Mouse (Mus musculus): ENCODE results near the gene Arfgef2.
A peak's percentile ranks its signal among the peaks of the same experiment; 100 is the strongest.

Arfgef2 gene

DNA sequence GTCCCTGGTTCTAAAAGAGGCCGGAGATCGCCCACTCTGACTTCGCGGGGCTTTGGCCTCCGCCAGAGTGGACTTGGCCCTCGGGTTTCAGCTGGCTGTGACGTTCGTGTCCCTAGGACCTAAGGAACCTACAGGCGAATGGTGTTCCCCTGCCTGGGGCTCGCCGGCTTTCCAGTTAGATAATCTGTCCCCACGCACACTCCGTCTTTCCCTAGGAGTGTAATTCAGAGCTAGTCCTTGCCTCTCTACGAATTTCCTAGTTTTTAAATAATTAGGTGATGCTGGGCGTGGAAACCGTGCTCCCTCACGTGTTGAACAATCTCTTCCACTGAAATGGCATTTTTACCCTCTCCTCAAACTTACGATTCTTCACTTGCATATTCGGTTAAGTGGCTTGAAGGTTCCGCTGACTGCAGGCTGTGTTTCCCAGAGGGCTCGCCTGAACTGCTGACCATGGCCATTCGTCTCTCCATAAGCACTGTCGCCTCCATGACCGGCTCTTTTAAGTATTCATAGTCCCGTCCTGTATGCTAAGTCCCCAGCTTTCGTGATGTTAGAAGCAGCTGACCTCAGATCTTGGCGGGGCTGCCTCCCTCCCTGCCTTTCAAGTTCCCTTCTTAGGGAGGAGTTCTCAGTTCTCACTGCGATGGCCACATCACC, 101.3 kb downstream of the Arfgef2 start:
- DNase-seq (ENCODE audit: low spot score in 2 of 2), result no peak

GRCm38 (mm10) chr2:166909729-166910128, 104.3 kb downstream of the Arfgef2 start:
- no peak for DNase-seq (ENCODE audit: low spot score in 2 of 2)

- no peak for DNase-seq (ENCODE audit: low spot score in 2 of 2)
These were observed 105.1 kb downstream of the Arfgef2 start for GRCm38 (mm10) chr2:166910536-166910935.

DNA sequence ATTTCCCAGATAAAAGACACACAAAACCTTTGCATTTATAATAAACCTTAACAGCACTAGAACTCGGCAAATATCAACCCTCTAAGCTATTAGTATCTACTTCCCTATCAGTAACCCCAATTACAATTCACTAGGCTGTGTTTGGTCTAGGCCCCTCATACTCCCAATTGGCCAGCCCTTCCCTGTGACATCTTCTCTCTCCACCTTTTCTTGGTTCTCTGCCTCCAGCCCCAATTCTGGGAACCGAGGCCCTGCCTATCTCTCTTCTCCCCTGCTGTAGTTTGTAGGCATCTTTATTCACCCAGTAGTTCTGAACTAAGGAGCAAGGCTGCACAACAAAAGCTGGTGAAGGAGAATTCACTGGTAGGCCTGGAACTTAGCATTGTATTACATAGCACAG, 118.6 kb downstream of the Arfgef2 start:
- DNase-seq (ENCODE audit: low spot score in 2 of 2), result no peak

DNA sequence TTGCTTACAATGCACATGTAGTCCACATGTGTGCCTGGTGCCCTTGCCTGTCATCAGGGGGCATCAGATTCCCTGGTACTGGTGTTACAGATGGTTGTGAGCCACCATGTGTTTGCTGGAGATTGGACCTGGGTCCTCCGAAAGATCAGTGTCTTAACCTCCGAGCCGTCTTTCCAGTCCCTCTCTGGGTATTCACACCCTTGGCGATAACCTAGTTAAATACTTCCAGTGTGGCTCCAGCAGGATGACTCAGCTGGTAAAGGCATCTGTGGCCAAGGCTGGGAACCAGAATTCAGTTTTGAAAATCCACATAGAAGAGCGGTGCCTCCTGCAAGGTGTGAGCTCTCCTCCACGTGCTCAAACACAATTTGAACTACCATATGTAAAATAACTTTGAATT, 128.6 kb downstream of the Arfgef2 start:
- DNase-seq (ENCODE audit: low spot score in 2 of 2), result no peak

DNA sequence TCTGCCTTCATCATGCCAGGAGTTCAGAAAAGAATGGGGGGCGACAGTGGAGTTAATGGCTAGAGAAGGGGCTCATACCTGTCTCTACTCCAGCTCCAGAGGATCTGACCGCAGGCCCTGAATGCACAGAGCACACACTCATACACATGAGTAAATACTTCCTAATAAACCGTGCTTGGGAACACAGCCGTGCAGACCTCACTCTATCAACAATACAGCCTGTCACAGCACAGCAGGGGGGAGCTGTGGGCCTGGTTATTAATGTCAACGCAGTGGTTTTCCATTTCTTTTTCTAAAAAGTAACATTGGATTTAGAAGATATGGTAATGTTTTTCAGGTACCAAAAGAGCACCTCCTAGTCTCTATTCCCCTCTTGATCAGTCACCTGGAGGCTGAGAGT, 129.0 kb downstream of the Arfgef2 start:
- no peak for DNase-seq (ENCODE audit: low spot score in 2 of 2)

- DNase-seq (ENCODE audit: low spot score in 2 of 2), result no peak
These were observed 130.2 kb downstream of the Arfgef2 start for GRCm38 (mm10) chr2:166935582-166935981.

- DNase-seq (ENCODE audit: low spot score in 2 of 2), result no peak
These were observed 130.8 kb downstream of the Arfgef2 start for GRCm38 (mm10) chr2:166936166-166936565.

DNA sequence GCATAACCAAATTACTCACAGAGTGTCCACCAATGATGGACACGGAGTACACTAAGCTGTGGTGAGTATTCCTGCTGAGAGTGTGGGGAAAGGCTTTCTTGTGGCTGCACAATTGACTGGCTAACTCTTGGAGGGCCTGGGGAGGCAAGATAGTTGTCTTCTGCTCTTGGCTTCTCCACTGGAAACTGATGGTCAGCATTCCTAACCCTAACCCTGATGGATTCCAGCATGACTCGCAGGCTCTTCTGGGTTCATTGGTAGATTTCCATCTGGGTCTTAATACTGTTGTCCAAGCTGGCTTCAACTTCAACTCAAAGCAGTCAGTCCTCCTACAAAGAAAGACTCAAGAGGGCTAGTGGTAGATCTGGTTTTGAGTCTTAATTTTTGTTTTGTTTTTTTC, 137.8 kb downstream of the Arfgef2 start:
- no peak for DNase-seq (ENCODE audit: low spot score in 2 of 2)

DNA sequence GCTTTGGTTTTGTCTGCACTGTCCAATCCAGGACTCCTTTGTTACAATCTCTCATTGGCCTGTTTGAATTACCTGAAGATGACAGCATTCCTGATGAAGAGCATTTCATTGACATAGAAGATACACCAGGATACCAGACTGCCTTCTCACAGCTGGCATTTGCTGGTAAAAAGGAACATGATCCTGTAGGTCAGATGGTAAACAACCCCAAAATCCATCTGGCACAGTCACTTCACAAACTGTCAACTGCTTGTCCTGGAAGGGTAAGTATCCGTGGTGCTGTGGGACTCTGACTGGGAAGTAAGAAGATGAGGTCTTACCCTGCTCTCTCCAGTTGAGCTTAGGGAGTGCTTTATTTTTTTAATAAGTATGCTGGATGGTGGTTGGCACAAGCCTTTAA, 139.0 kb downstream of the Arfgef2 start:
- no peak for DNase-seq (ENCODE audit: low spot score in 2 of 2)

- peak in 1 of 2 experiments; percentile 17 for DNase-seq (ENCODE audit: low spot score in 2 of 2)
These were observed 140.1 kb downstream of the Arfgef2 start for GRCm38 (mm10) chr2:166945456-166945855.
